Mouse (Mus musculus) ovary, adult 18-20 months (tissue): ENCODE data around the gene Pgr.

Experiments used
- DNase-seq: peaks from one replicate; pipeline ENCODE4 v3.0.0; 2022; ENCODE audit warnings: low spot score, mixed read lengths

Pgr gene

GRCm38 (mm10) chr9:8899616-8900202 lies at the start of gene Pgr:
TSS of gene Pgr (plus strand) at chr9:8899833.
- no peak for DNase-seq

GRCm38 (mm10) chr9:8857455-8857854 lies 42.2 kb upstream of the Pgr start:
- DNase-seq: no peak

- DNase-seq: no peak
These were observed 31.1 kb upstream of the Pgr start for GRCm38 (mm10) chr9:8868511-8868910.

GRCm38 (mm10) chr9:8895205-8895604 lies 4.4 kb upstream of the Pgr start:
- no peak for DNase-seq

- DNase-seq: peak; percentile 37
These were observed 775 bp downstream of the Pgr start for GRCm38 (mm10) chr9:8900203-8901012.

GRCm38 (mm10) chr9:8901013-8901646 lies 1.5 kb downstream of the Pgr start:
- DNase-seq: peak; percentile 5

GRCm38 (mm10) chr9:8901647-8902131 lies 2.1 kb downstream of the Pgr start:
- DNase-seq: peak; percentile 4

GRCm38 (mm10) chr9:8902277-8902676 lies 2.6 kb downstream of the Pgr start:
- no peak for DNase-seq

GRCm38 (mm10) chr9:8927561-8927960 lies 27.9 kb downstream of the Pgr start:
- DNase-seq: no peak

GRCm38 (mm10) chr9:8937753-8938152 lies 38.1 kb downstream of the Pgr start:
- DNase-seq: no peak

GRCm38 (mm10) chr9:8953306-8953705 lies 53.7 kb downstream of the Pgr start:
- DNase-seq: no peak

- DNase-seq: no peak
These were observed 65.0 kb downstream of the Pgr start for GRCm38 (mm10) chr9:8964512-8965133.

- peak; percentile 62 for DNase-seq
These were observed 70.6 kb downstream of the Pgr start for GRCm38 (mm10) chr9:8970240-8970639.

GRCm38 (mm10) chr9:8971491-8971890 lies 71.9 kb downstream of the Pgr start, which contains the start of gene Gm16485:
TSS of gene Gm16485 (plus strand) at chr9:8971791.
- DNase-seq: no peak

GRCm38 (mm10) chr9:8977775-8978174 lies 78.1 kb downstream of the Pgr start:
- no peak for DNase-seq

- DNase-seq: no peak
These were observed 82.7 kb downstream of the Pgr start for GRCm38 (mm10) chr9:8982315-8982714.

GRCm38 (mm10) chr9:8996494-8996893 lies 96.9 kb downstream of the Pgr start:
- DNase-seq: no peak

GRCm38 (mm10) chr9:9001170-9001569 lies 101.5 kb downstream of the Pgr start:
- DNase-seq: no peak

GRCm38 (mm10) chr9:9015108-9015507 lies 115.5 kb downstream of the Pgr start:
- DNase-seq: no peak
